Mouse (Mus musculus): ENCODE results near the gene Cenpt. TPM values are rescaled to one million over a fixed set of nuclear protein-coding genes. Genes with fewer than 3 reads are reported as not detected.

Cenpt gene
- polyA plus RNA-seq, 2 experiments, result 41.5 to 92.2 TPM

GRCm38 (mm10) chr8:105856168-105856835 lies 3.2 kb upstream of the Cenpt start:
- H3K27ac ChIP-seq (replicated peaks; ENCODE audit: low read depth, low read length), result peak overlapping the region; percentile 85; the same call in 1 of the 2 replicates
- H3K4me2 ChIP-seq (replicated peaks; ENCODE audit: low read depth, low read length, severe bottlenecking), result peak overlapping the region; percentile 96
- DNase-seq (ENCODE audit: low spot score) (no peak), ATAC-seq (ENCODE audit: low FRiP score, low read depth) (no peak)
- no peak for TF ChIP-seq POLR2A (IDR thresholded peaks at IDR 0.05; ENCODE audit: borderline replicate concordance, extremely low read depth, insufficient read depth, insufficient read length)
- 22% methylated on average over 15 of the region's 15 CpGs for WGBS
- H3K4me3 ChIP-seq (replicated peaks; ENCODE audit: low read length), result peak overlapping the region; percentile 79
- H3K27me3 ChIP-seq (ENCODE audit: control insufficient read depth, insufficient read depth, low read length), result no peaks in the 10 kb centered on the region
- H3K9me3 ChIP-seq (ENCODE audit: control insufficient read depth, low read length), result no peaks in the 10 kb centered on the region
- peaks cover 29% of the 10 kb centered on the region for H3K4me1 ChIP-seq (ENCODE audit: control insufficient read depth, insufficient read depth, low read length)
- 0 out of 2 replicates have a peak, but pooled peaks cover 5% of the 10 kb centered on the region for H3K36me3 ChIP-seq (ENCODE audit: control insufficient read depth, insufficient read depth, low read length)
- peak overlapping the region; percentile 78 for H3K9ac ChIP-seq (ENCODE audit: low read depth, low read length, severe bottlenecking)

GRCm38 (mm10) chr8:105855248-105856167 lies 2.4 kb upstream of the Cenpt start:
- Histone ChIP-seq H3K27ac (replicated peaks; ENCODE audit: low read depth, low read length) (peak overlapping the region; percentile 85), H3K36me3 (ENCODE audit: control insufficient read depth, insufficient read depth, low read length) (0 out of 2 replicates have a peak, but pooled peaks cover 5% of the 10 kb centered on the region), H3K9me3 (ENCODE audit: control insufficient read depth, low read length) (no peaks in the 10 kb centered on the region), H3K4me3 (replicated peaks; ENCODE audit: low read length) (peak overlapping the region; percentile 79), H3K9ac (ENCODE audit: low read depth, low read length, severe bottlenecking) (peak overlapping the region; percentile 78), H3K4me1 (ENCODE audit: control insufficient read depth, insufficient read depth, low read length) (peaks cover 32% of the 10 kb centered on the region), H3K4me2 (replicated peaks; ENCODE audit: low read depth, low read length, severe bottlenecking) (peak overlapping the region; percentile 96), H3K27me3 (ENCODE audit: control insufficient read depth, insufficient read depth, low read length) (no peaks in the 10 kb centered on the region)
- under 1% methylated on average over 54 of the region's 71 CpGs for WGBS
- ATAC-seq (ENCODE audit: low FRiP score, low read depth) (0 out of 2 replicates have a peak, but pooled peaks have one; percentile 1), DNase-seq (ENCODE audit: low spot score) (no peak)
- TF ChIP-seq POLR2A (IDR thresholded peaks at IDR 0.05; ENCODE audit: borderline replicate concordance, extremely low read depth, insufficient read depth, insufficient read length), result 0 out of 2 replicates have a peak, but pooled peaks have one; percentile 2

- Histone ChIP-seq H3K27me3 (ENCODE audit: control insufficient read depth, insufficient read depth, low read length) (no peaks in the 10 kb centered on the region), H3K9ac (ENCODE audit: low read depth, low read length, severe bottlenecking) (peak within 1 kb of the TSS; percentile 78), H3K4me3 (replicated peaks; ENCODE audit: low read length) (peak within 1 kb of the TSS; percentile 79), H3K4me1 (ENCODE audit: control insufficient read depth, insufficient read depth, low read length) (peaks cover 32% of the 10 kb centered on the region), H3K27ac (replicated peaks; ENCODE audit: low read depth, low read length) (peak within 1 kb of the TSS; percentile 85), H3K9me3 (ENCODE audit: control insufficient read depth, low read length) (no peaks in the 10 kb centered on the region), H3K36me3 (ENCODE audit: control insufficient read depth, insufficient read depth, low read length) (0 out of 2 replicates have a peak, but pooled peaks cover 5% of the 10 kb centered on the region), H3K4me2 (replicated peaks; ENCODE audit: low read depth, low read length, severe bottlenecking) (peak within 1 kb of the TSS; percentile 96)
- ATAC-seq (ENCODE audit: low FRiP score, low read depth), result peak; percentile 92
- 1% methylated on average over 42 of the region's 43 CpGs for WGBS
- TF ChIP-seq POLR2A (IDR thresholded peaks at IDR 0.05; ENCODE audit: borderline replicate concordance, extremely low read depth, insufficient read depth, insufficient read length), result peak; percentile 66; the same call in 1 of the 2 replicates
- peak; percentile 97 for DNase-seq (ENCODE audit: low spot score)
These were observed 1.7 kb upstream of the Cenpt start, which contains the start of gene Thap11 for GRCm38 (mm10) chr8:105854715-105855216. Thap11 (plus strand) TSS chr8:105855132.

- H3K9ac ChIP-seq (ENCODE audit: low read depth, low read length, severe bottlenecking), result peak overlapping the region; percentile 78
These were observed 1.2 kb upstream of the Cenpt start for GRCm38 (mm10) chr8:105854303-105854702.

More at GRCm38 (mm10) chr8:105854303-105854702, 1.2 kb upstream of the Cenpt start:
- Histone ChIP-seq H3K27me3 (ENCODE audit: control insufficient read depth, insufficient read depth, low read length) (no peaks in the 10 kb centered on the region), H3K4me1 (ENCODE audit: control insufficient read depth, insufficient read depth, low read length) (peaks cover 27% of the 10 kb centered on the region), H3K4me2 (replicated peaks; ENCODE audit: low read depth, low read length, severe bottlenecking) (peak overlapping the region; percentile 37), H3K9me3 (ENCODE audit: control insufficient read depth, low read length) (no peaks in the 10 kb centered on the region), H3K27ac (replicated peaks; ENCODE audit: low read depth, low read length) (no peak overlapping the region), H3K4me3 (replicated peaks; ENCODE audit: low read length) (peak overlapping the region; percentile 79), H3K36me3 (ENCODE audit: control insufficient read depth, insufficient read depth, low read length) (peaks cover 5% of the 10 kb centered on the region)
- DNase-seq (ENCODE audit: low spot score) (no peak), ATAC-seq (ENCODE audit: low FRiP score, low read depth) (no peak)
- 23% methylated on average over 8 of the region's 8 CpGs for WGBS
- TF ChIP-seq POLR2A (IDR thresholded peaks at IDR 0.05; ENCODE audit: borderline replicate concordance, extremely low read depth, insufficient read depth, insufficient read length), result no peak

Measured in limb, embryonic 14.5 days (tissue).